Mouse (Mus musculus): ENCODE results near the gene Palld. TPM values are rescaled to one million over a fixed set of nuclear protein-coding genes. Genes with fewer than 3 reads are reported as not detected.

The Palld gene
- polyA plus RNA-seq, 1 experiment from 2014 or later = 17.3 TPM

DNA sequence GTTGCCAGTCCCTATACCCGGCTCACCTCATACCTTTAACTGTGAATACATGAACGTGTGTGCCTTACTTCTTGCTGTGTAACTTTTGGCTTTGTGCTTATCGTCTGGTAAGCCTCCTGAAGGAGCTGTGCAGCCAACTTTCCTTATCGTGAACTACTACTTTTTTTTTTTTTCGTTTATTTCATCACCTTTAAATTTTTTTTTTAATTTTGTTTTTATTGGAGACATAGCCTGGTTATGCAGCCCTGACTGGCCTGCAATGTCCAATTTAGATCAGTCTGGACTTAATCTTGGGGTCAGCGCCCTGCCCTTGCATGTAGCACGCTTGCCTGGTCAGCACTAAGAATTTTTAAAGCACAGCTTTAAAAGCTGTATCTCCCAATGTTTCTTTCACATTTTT is 291.4 kb downstream of the Palld start:
- no peak for ATAC-seq
- H3K4me1 ChIP-seq (ENCODE audit: control insufficient read depth, insufficient read depth, low read depth, low read length) = peaks cover 4% of the 10 kb centered on the region
- no peaks in the 10 kb centered on the region for H3K9me3 ChIP-seq (ENCODE audit: control insufficient read depth, low read length)
- 92% methylated on average over 7 of the region's 7 CpGs for WGBS
- no peak overlapping the region for H3K4me2 ChIP-seq (ENCODE audit: low read length)
- no peaks in the 10 kb centered on the region for H3K36me3 ChIP-seq (ENCODE audit: control insufficient read depth, insufficient read depth, low read length)
- H3K27me3 ChIP-seq (replicated peaks; ENCODE audit: control insufficient read depth, insufficient read depth, low read length) = no peaks in the 10 kb centered on the region
- H3K27ac ChIP-seq (ENCODE audit: low read depth, low read length) = no peak overlapping the region
- H3K9ac ChIP-seq (ENCODE audit: low read depth, low read length) = no peak overlapping the region
- H3K4me3 ChIP-seq (ENCODE audit: low read length) = no peak overlapping the region

DNA sequence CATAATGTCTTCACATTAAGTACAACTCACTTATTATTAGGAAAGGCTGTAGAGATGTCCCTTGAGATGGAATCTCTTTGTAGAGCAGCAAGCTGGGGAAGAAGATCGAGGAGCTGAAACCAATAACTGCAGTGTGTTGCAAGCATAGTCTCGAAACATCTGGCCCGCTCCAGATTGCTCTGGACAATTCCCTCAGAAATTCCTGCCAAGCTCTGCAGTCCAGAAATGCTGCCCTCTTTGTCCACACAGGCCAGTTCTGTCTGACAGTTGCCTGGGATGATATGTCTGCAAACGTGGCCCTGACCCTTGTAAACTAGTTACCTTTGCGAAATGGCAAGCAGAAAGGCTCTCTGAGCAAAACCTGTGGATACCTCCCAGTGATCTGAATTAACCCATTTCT is 291.9 kb downstream of the Palld start:
- WGBS = 74% methylated on average over 5 of the region's 5 CpGs
- Histone ChIP-seq H3K9ac (ENCODE audit: low read depth, low read length) (no peak overlapping the region), H3K9me3 (ENCODE audit: control insufficient read depth, low read length) (no peaks in the 10 kb centered on the region), H3K27me3 (replicated peaks; ENCODE audit: control insufficient read depth, insufficient read depth, low read length) (no peaks in the 10 kb centered on the region), H3K4me1 (ENCODE audit: control insufficient read depth, insufficient read depth, low read depth, low read length) (peaks cover 4% of the 10 kb centered on the region), H3K4me2 (ENCODE audit: low read length) (no peak overlapping the region), H3K36me3 (ENCODE audit: control insufficient read depth, insufficient read depth, low read length) (no peaks in the 10 kb centered on the region), H3K4me3 (ENCODE audit: low read length) (no peak overlapping the region), H3K27ac (ENCODE audit: low read depth, low read length) (no peak overlapping the region)
- ATAC-seq = no peak

DNA sequence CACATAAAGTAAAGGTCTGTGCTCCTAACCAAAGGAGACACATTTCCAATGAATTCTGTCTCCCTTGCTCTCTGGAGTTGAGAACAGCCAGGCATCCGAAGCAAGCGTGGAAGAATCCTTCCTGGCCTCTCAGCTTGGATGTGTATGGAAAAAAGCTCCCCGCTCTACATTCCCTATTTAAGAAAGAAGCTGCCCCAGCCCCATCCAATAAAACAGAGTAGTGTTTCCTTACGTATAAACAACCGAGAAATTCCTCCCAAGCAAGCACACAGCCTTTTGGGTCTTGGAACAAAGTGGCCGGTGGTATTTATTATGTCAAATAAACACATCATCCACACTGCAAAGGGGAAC is 295.1 kb downstream of the Palld start:
- H3K27ac ChIP-seq (ENCODE audit: low read depth, low read length) = peak overlapping the region; percentile 50; the same call in 1 of the 2 replicates
- H3K9me3 ChIP-seq (ENCODE audit: control insufficient read depth, low read length) = no peaks in the 10 kb centered on the region
- no peak overlapping the region for H3K4me2 ChIP-seq (ENCODE audit: low read length)
- no peaks in the 10 kb centered on the region for H3K27me3 ChIP-seq (replicated peaks; ENCODE audit: control insufficient read depth, insufficient read depth, low read length)
- WGBS = 36% methylated on average over 6 of the region's 6 CpGs
- no peak overlapping the region for H3K9ac ChIP-seq (ENCODE audit: low read depth, low read length)
- no peak for ATAC-seq
- peaks cover 4% of the 10 kb centered on the region for H3K4me1 ChIP-seq (ENCODE audit: control insufficient read depth, insufficient read depth, low read depth, low read length)
- no peaks in the 10 kb centered on the region for H3K36me3 ChIP-seq (ENCODE audit: control insufficient read depth, insufficient read depth, low read length)
- no peak overlapping the region for H3K4me3 ChIP-seq (ENCODE audit: low read length)

DNA sequence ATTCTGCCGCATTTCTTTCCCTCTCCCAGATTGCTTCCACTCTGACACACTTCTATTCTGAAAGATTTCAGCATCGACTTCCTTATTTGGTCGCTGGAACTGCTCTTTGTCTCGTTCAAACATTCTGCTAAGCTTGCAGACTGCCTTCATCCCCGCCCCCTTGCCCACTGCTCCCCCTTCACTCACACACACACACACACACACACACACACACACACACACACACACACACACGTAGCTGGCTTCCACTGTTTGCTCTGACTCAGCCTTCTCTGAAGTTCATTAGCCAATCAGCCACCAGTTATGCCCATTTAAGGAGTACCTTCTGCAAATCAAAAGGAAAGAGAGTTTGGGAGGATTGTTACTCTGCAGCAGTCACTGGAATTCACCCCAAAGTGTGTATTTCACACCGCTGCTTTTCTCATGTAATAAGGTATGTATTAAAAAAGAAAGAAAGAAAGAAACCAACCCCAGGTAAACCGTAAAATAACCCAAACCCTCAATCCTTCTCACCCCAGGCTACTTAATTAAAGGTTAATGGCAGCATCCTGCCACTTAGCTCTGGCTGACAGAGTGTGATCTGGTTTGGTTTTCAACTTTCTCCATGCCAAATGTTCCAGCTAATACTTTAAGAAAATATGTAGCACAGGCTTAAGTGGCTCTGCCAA is 295.6 kb downstream of the Palld start:
- Histone ChIP-seq H3K9me3 (ENCODE audit: control insufficient read depth, low read length) (no peaks in the 10 kb centered on the region), H3K4me3 (ENCODE audit: low read length) (no peak overlapping the region), H3K4me2 (ENCODE audit: low read length) (peak overlapping the region; percentile 37), H3K27me3 (replicated peaks; ENCODE audit: control insufficient read depth, insufficient read depth, low read length) (no peaks in the 10 kb centered on the region), H3K27ac (ENCODE audit: low read depth, low read length) (peak overlapping the region; percentile 61; the same call in 1 of the 2 replicates), H3K36me3 (ENCODE audit: control insufficient read depth, insufficient read depth, low read length) (no peaks in the 10 kb centered on the region), H3K9ac (ENCODE audit: low read depth, low read length) (no peak overlapping the region), H3K4me1 (ENCODE audit: control insufficient read depth, insufficient read depth, low read depth, low read length) (peaks cover 4% of the 10 kb centered on the region)
- peak; percentile 88 for ATAC-seq
- 19% methylated on average over 8 of the region's 8 CpGs for WGBS

DNA sequence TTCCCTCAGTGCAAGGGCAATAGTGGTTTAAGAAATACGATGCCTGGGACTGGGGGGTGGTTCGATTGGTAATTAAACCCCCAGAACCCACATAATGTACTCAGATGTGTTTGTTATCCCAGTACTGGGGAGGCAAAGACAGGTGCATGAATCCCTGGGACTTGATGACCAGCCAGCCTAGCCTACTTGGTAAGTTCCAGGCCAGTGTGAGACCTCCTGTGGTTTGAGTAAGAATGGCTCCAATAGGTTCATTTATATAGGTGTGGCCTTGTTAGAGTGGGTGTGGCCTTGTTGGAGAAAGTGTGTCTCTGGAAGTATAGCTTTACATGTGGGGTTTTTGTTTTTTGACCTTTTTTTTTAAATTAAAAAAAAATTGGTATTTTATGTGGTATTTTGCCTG is 297.6 kb downstream of the Palld start:
- H3K4me3 ChIP-seq (ENCODE audit: low read length) = no peak overlapping the region
- H3K4me1 ChIP-seq (ENCODE audit: control insufficient read depth, insufficient read depth, low read depth, low read length) = peaks cover 4% of the 10 kb centered on the region
- H3K9ac ChIP-seq (ENCODE audit: low read depth, low read length) = no peak overlapping the region
- no peaks in the 10 kb centered on the region for H3K9me3 ChIP-seq (ENCODE audit: control insufficient read depth, low read length)
- H3K27ac ChIP-seq (ENCODE audit: low read depth, low read length) = no peak overlapping the region
- 95% methylated on average over 2 of the region's 2 CpGs for WGBS
- ATAC-seq = no peak
- no peaks in the 10 kb centered on the region for H3K27me3 ChIP-seq (replicated peaks; ENCODE audit: control insufficient read depth, insufficient read depth, low read length)
- no peak overlapping the region for H3K4me2 ChIP-seq (ENCODE audit: low read length)
- H3K36me3 ChIP-seq (ENCODE audit: control insufficient read depth, insufficient read depth, low read length) = no peaks in the 10 kb centered on the region

DNA sequence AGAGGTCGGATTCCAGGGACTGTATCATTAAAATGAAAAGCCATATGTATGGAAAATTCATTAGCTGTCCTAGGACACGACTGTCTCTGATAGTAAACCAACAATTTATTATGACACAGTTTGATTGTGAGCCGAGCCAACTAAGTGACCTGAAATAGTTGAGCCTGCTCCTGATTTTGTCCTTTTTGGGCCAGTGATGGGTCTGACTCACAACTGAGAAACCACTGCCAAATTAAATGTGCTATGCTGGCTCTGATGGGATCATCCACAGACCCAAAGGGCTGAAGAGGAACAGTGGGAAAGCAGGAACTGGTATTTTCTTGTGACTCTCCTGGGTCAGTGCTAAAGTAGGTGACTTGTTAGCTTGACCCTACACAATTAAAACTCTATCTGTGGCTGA is 305.6 kb downstream of the Palld start:
- 0 out of 2 replicates have a peak, but pooled peaks cover 2% of the 10 kb centered on the region for H3K4me1 ChIP-seq (ENCODE audit: control insufficient read depth, insufficient read depth, low read depth, low read length)
- no peak overlapping the region for H3K4me3 ChIP-seq (ENCODE audit: low read length)
- no peak overlapping the region for H3K9ac ChIP-seq (ENCODE audit: low read depth, low read length)
- H3K9me3 ChIP-seq (ENCODE audit: control insufficient read depth, low read length) = no peaks in the 10 kb centered on the region
- H3K27ac ChIP-seq (ENCODE audit: low read depth, low read length) = no peak overlapping the region
- H3K36me3 ChIP-seq (ENCODE audit: control insufficient read depth, insufficient read depth, low read length) = no peaks in the 10 kb centered on the region
- no peak overlapping the region for H3K4me2 ChIP-seq (ENCODE audit: low read length)
- WGBS = 64% methylated on average over 3 of the region's 3 CpGs
- H3K27me3 ChIP-seq (replicated peaks; ENCODE audit: control insufficient read depth, insufficient read depth, low read length) = no peaks in the 10 kb centered on the region
- no peak for ATAC-seq

DNA sequence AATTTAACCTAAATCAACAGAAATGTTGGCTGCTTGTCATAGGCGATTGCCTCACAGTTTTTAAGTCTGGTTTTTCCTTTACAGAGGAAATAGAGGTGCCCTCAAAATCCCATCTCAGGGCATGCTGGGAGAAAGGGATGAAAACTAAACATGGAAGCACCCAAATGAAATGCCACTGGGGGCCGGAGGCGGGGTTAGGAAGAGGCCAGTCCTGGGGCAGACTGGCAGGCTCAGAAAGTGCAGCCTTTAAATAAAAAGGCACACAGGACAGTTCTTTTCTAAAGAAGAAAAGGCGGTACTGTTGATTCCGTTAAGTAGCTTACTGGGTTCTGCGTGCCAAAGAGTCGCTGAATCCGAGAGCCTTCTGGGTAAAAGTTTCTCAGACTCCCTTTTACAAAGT is 311.0 kb downstream of the Palld start:
- H3K4me3 ChIP-seq (ENCODE audit: low read length) = peak overlapping the region; percentile 71
- 9% methylated on average over 8 of the region's 8 CpGs for WGBS
- peak; percentile 25; the same call in 1 of the 2 replicates for ATAC-seq
- H3K9me3 ChIP-seq (ENCODE audit: control insufficient read depth, low read length) = no peaks in the 10 kb centered on the region
- H3K4me1 ChIP-seq (ENCODE audit: control insufficient read depth, insufficient read depth, low read depth, low read length) = peaks cover 11% of the 10 kb centered on the region
- H3K36me3 ChIP-seq (ENCODE audit: control insufficient read depth, insufficient read depth, low read length) = no peaks in the 10 kb centered on the region
- H3K27me3 ChIP-seq (replicated peaks; ENCODE audit: control insufficient read depth, insufficient read depth, low read length) = no peaks in the 10 kb centered on the region
- H3K9ac ChIP-seq (ENCODE audit: low read depth, low read length) = peak overlapping the region; percentile 76
- H3K27ac ChIP-seq (ENCODE audit: low read depth, low read length) = peak overlapping the region; percentile 8; the same call in 1 of the 2 replicates
- peak overlapping the region; percentile 100 for H3K4me2 ChIP-seq (ENCODE audit: low read length)

DNA sequence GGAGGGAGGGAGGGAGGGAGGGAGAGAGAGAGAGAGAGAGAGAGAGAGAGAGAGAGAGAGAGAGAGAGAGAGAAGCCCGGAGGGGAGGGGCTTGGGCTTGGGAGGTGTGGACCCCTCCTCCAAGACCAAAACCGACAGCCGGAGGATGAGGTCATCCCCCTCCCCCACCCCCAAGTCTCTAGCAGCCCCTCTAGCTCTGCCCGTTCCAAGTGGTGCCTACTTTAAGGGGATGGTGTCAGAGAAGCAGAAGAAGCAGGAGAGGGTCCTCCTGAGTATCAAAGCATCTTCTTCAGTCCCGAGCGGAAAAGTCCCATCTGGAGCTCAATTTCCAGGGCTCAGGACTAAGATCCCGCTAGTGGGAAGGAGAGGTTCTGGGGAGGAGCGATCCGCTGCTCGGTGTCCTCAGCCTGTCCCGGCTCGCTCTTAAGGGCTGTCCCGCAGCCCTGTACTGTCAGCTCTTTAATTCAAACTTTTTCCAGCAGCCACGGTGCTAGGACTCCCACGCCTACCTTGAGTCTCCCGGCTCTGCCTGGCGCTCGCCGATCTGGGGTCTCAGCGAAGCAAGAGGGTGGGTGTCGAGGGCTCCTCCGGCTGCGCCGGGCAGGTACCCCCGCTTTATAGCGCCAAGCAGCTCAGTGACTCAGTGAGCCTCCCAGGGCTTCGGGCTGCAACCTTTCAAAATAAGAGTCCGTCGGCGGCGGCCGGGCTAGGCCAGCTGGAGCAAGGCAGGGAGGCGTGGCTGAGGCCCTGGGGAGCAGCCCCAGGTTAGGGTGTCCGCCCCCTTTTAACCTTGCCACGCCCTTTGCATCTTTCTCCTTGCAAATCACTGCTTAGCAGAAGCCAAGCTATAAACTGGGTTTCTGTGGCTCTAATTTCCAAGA is 311.7 kb downstream of the Palld start:
- H3K36me3 ChIP-seq (ENCODE audit: control insufficient read depth, insufficient read depth, low read length) = no peaks in the 10 kb centered on the region
- WGBS = 0% methylated on average over 34 of the region's 35 CpGs
- peak overlapping the region; percentile 76 for H3K9ac ChIP-seq (ENCODE audit: low read depth, low read length)
- H3K27me3 ChIP-seq (replicated peaks; ENCODE audit: control insufficient read depth, insufficient read depth, low read length) = no peaks in the 10 kb centered on the region
- peaks cover 11% of the 10 kb centered on the region for H3K4me1 ChIP-seq (ENCODE audit: control insufficient read depth, insufficient read depth, low read depth, low read length)
- H3K9me3 ChIP-seq (ENCODE audit: control insufficient read depth, low read length) = no peaks in the 10 kb centered on the region
- peak overlapping the region; percentile 71 for H3K4me3 ChIP-seq (ENCODE audit: low read length)
- ATAC-seq = peak; percentile 89
- H3K27ac ChIP-seq (ENCODE audit: low read depth, low read length) = peak overlapping the region; percentile 67; the same call in 1 of the 2 replicates
- H3K4me2 ChIP-seq (ENCODE audit: low read length) = peak overlapping the region; percentile 100

DNA sequence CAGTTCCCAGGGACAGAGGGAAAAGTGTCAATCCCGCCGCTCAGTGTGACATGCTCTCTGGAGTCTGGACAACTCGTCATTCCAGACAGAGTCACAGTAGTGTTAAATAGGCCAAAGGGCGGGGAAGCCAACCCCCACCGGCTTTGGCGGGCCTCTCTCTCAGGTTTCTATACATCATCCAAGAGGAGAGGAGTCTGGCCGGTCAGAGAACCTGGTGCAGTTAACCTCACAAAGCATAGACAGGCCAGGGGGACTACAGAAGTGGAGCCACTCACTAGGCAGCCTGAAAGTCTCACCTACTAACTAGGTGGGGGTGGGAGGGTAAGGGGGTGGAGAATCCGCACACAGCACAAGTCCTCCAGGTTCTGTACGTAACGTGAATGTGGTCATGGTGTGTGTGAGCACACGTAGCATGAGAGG is 312.5 kb downstream of the Palld start:
- peaks cover 11% of the 10 kb centered on the region for H3K4me1 ChIP-seq (ENCODE audit: control insufficient read depth, insufficient read depth, low read depth, low read length)
- 3% methylated on average over 11 of the region's 11 CpGs for WGBS
- no peaks in the 10 kb centered on the region for H3K36me3 ChIP-seq (ENCODE audit: control insufficient read depth, insufficient read depth, low read length)
- H3K27me3 ChIP-seq (replicated peaks; ENCODE audit: control insufficient read depth, insufficient read depth, low read length) = no peaks in the 10 kb centered on the region
- no peaks in the 10 kb centered on the region for H3K9me3 ChIP-seq (ENCODE audit: control insufficient read depth, low read length)
- H3K9ac ChIP-seq (ENCODE audit: low read depth, low read length) = peak overlapping the region; percentile 45; the same call in 1 of the 2 replicates
- H3K4me3 ChIP-seq (ENCODE audit: low read length) = peak overlapping the region; percentile 71
- no peak overlapping the region; the same call in 1 of the 2 replicates for H3K27ac ChIP-seq (ENCODE audit: low read depth, low read length)
- peak overlapping the region; percentile 100 for H3K4me2 ChIP-seq (ENCODE audit: low read length)
- peak; percentile 43; the same call in 1 of the 2 replicates for ATAC-seq

All from hindbrain, embryonic 16.5 days (tissue).